In genomic region chr7:75594801-75595200, GRCm38 (mm10) we compare ENCODE assay signal across 12 mouse cellular contexts.
DNase-seq lines count a peak whose midpoint lies in the region; ATAC-seq and TF ChIP-seq lines count a peak whose summit lies in the region.
"Had no signal": no experiment of that assay in that cellular context is flagged by ENCODE, and none has a peak within 500 bp of the region (broad histone marks: within the 10 kb centered on the region; RNA-seq: fewer than 3 reads in every experiment).

No protein-coding gene starts in this region.

- no peak overlapping the region for H3K27ac ChIP-seq in lung, embryonic 15.5 days
- H3K27ac ChIP-seq in midbrain, embryonic 16.5 days (ENCODE audit: low read length): no peak overlapping the region
- no peak overlapping the region for H3K27ac ChIP-seq in midbrain, postnatal 0 days (ENCODE audit: low read depth, low read length)
- H3K27ac ChIP-seq: midbrain, embryonic 12.5 days had no signal

- H3K36me3 ChIP-seq in lung, embryonic 15.5 days: no peaks in the 10 kb centered on the region
- no peaks in the 10 kb centered on the region for H3K36me3 ChIP-seq in midbrain, embryonic 16.5 days (ENCODE audit: control insufficient read depth, insufficient read depth, low read length)
- no peaks in the 10 kb centered on the region for H3K36me3 ChIP-seq in midbrain, postnatal 0 days (ENCODE audit: insufficient read depth, low read length)
- H3K36me3 ChIP-seq: midbrain, embryonic 12.5 days had no signal

- no peak overlapping the region for H3K4me2 ChIP-seq in lung, embryonic 15.5 days
- no peak overlapping the region for H3K4me2 ChIP-seq in midbrain, embryonic 16.5 days (ENCODE audit: low read length)
- H3K4me2 ChIP-seq in midbrain, postnatal 0 days (ENCODE audit: low read depth, low read length, poor library complexity, severe bottlenecking): no peak overlapping the region
- H3K4me2 ChIP-seq: heart, embryonic 15.5 days; midbrain, embryonic 12.5 days had no signal

- H3K9me3 ChIP-seq in lung, embryonic 15.5 days: no peaks in the 10 kb centered on the region
- no peaks in the 10 kb centered on the region for H3K9me3 ChIP-seq in midbrain, embryonic 16.5 days (replicated peaks; ENCODE audit: control insufficient read depth, low read length, poor library complexity, severe bottlenecking)
- H3K9me3 ChIP-seq in midbrain, postnatal 0 days (ENCODE audit: low read length): no peaks in the 10 kb centered on the region
- H3K9me3 ChIP-seq: heart, embryonic 15.5 days; midbrain, embryonic 12.5 days had no signal

- H3K9ac ChIP-seq in lung, embryonic 15.5 days: no peak overlapping the region
- no peak overlapping the region for H3K9ac ChIP-seq in midbrain, embryonic 16.5 days (ENCODE audit: low read depth, low read length)
- no peak overlapping the region for H3K9ac ChIP-seq in midbrain, postnatal 0 days (replicated peaks; ENCODE audit: low read length, poor library complexity, severe bottlenecking)
- H3K9ac ChIP-seq: heart, embryonic 15.5 days; midbrain, embryonic 12.5 days had no signal

- H3K4me1 ChIP-seq in lung, embryonic 15.5 days: peaks cover 22% of the 10 kb centered on the region; the same call in 1 of the 2 replicates
- no peaks in the 10 kb centered on the region for H3K4me1 ChIP-seq in midbrain, embryonic 16.5 days (ENCODE audit: control insufficient read depth, insufficient read depth, low read length)
- H3K4me1 ChIP-seq in midbrain, postnatal 0 days (ENCODE audit: insufficient read depth, low read length): no peaks in the 10 kb centered on the region
- H3K4me1 ChIP-seq: midbrain, embryonic 12.5 days had no signal

- ATAC-seq in lung, embryonic 15.5 days (ENCODE audit: borderline replicate concordance, extremely low read depth, low FRiP score, low TSS enrichment): peak; percentile 49; the same call in 1 of the 2 replicates
- no peak for ATAC-seq in midbrain, embryonic 16.5 days
- no peak for ATAC-seq in CD4-positive, CD25-positive, alpha-beta regulatory T cell, adult 4 months
- no peak for ATAC-seq in midbrain, postnatal 0 days (ENCODE audit: low FRiP score)

- DNase-seq in cerebellum, postnatal 25 days: peak; percentile 15 to 29
- no peak for DNase-seq in cerebellum, adult 9-10 months
- DNase-seq in 3134 (ENCODE audit: extremely low read depth, insufficient read length, low spot score): peak; percentile 49
- peak; percentile 53 for DNase-seq in gastrocnemius, postnatal 10 days
- no peak for DNase-seq in midbrain, postnatal 0 days (ENCODE audit: low spot score)
- DNase-seq: cerebellum, adult 11 months; kidney, adult 9 months had no signal

- H3K4me3 ChIP-seq in lung, embryonic 15.5 days: no peak overlapping the region
- H3K4me3 ChIP-seq in midbrain, embryonic 16.5 days (ENCODE audit: low read depth, low read length): no peak overlapping the region
- no peak overlapping the region for H3K4me3 ChIP-seq in midbrain, postnatal 0 days (ENCODE audit: low read depth, low read length)
- H3K4me3 ChIP-seq: heart, embryonic 15.5 days; midbrain, embryonic 12.5 days had no signal

- no peaks in the 10 kb centered on the region for H3K27me3 ChIP-seq in lung, embryonic 15.5 days
- no peaks in the 10 kb centered on the region for H3K27me3 ChIP-seq in midbrain, embryonic 16.5 days (ENCODE audit: control insufficient read depth, insufficient read depth, low read depth, low read length)
- no peaks in the 10 kb centered on the region for H3K27me3 ChIP-seq in midbrain, postnatal 0 days (ENCODE audit: insufficient read depth, low read length)
- H3K27me3 ChIP-seq: heart, embryonic 15.5 days; midbrain, embryonic 12.5 days had no signal

- no peak for TF ChIP-seq CTCF in midbrain, postnatal 0 days (IDR thresholded peaks at IDR 0.05)

- WGBS in lung, embryonic 15.5 days: 63% methylated on average over 5 of the region's 5 CpGs
- WGBS in midbrain, embryonic 16.5 days: 83% methylated on average over 5 of the region's 5 CpGs
- WGBS in midbrain, postnatal 0 days: 86% methylated on average over 5 of the region's 5 CpGs

Comparison
In these comparisons a context has a peak if more than half of its experiments do, and no peak if none do; other contexts are left out.
1. DNase-seq: peak in cerebellum, postnatal 25 days (2 of 2), 3134 (single experiment) and gastrocnemius, postnatal 10 days (single experiment); none in cerebellum, adult 9-10 months (single experiment) and midbrain, postnatal 0 days (single experiment).